Mouse (Mus musculus) C2C12 (cell line): Measurements from ENCODE around the gene Lifr. TPM values are rescaled to one million over a fixed set of nuclear protein-coding genes. Genes with fewer than 3 reads are reported as not detected.

ENCODE experiments used
- H3K27me3 ChIP-seq: one replicate; pipeline ENCODE4 v1.6.1; 2011; ENCODE audit not compliant: control insufficient read depth, insufficient read depth, insufficient read length
- H3K36me3 ChIP-seq: one replicate; pipeline ENCODE4 v1.6.1; 2011; ENCODE audit not compliant: control insufficient read depth, insufficient read depth
- H3K4me3 ChIP-seq: one replicate; pipeline ENCODE4 v1.5.1; 2011; ENCODE audit warnings: mild to moderate bottlenecking, control low read depth; ENCODE audit not compliant: poor library complexity, insufficient read depth, severe bottlenecking
- H3K79me2 ChIP-seq: one replicate; pipeline ENCODE4 v1.6.1; 2011; ENCODE audit not compliant: control insufficient read depth, insufficient read depth
- H3K79me3 ChIP-seq: one replicate; pipeline ENCODE4 v1.6.1; 2011; ENCODE audit warnings: low read depth, control low read depth
- H3ac ChIP-seq: one replicate; pipeline ENCODE3; 2011; ENCODE audit warnings: low read depth; ENCODE audit not compliant: control insufficient read depth, insufficient read length
- CEBPB ChIP-seq: IDR thresholded peaks from one replicate; pipeline ENCODE4 v1.6.1; 2011; ENCODE audit warnings: low read depth, mild to moderate bottlenecking, control low read depth, moderate library complexity
- CTCF ChIP-seq: IDR thresholded peaks from one replicate; pipeline ENCODE4 v1.5.1; 2011; ENCODE audit not compliant: control insufficient read depth, insufficient read depth, insufficient read length
- FOSL1 ChIP-seq: IDR thresholded peaks from one replicate; pipeline ENCODE4 v1.8.0; 2011; ENCODE audit warnings: mild to moderate bottlenecking, low read length; ENCODE audit not compliant: poor library complexity, insufficient read depth, severe bottlenecking
- MAX ChIP-seq: IDR thresholded peaks from one replicate; pipeline ENCODE4 v1.6.1; 2011; ENCODE audit warnings: mild to moderate bottlenecking, control low read depth
- MYOD1 ChIP-seq: IDR thresholded peaks from one replicate; pipeline ENCODE4 v1.6.1; 2011; ENCODE audit warnings: low read depth; ENCODE audit not compliant: control insufficient read depth, insufficient read length
- MYOG ChIP-seq: IDR thresholded peaks from one replicate; pipeline ENCODE4 v1.6.1; 2011; ENCODE audit not compliant: control insufficient read depth, insufficient read length; ENCODE audit errors: extremely low read depth
- USF1 ChIP-seq: IDR thresholded peaks from one replicate; pipeline ENCODE4 v1.6.1; 2011; ENCODE audit warnings: low read depth, mild to moderate bottlenecking, control low read depth, moderate library complexity
- polyA plus RNA-seq: library from polyadenylated mRNA; unstranded; fragments of >200 nt; fragmentation: generic; extraction: Trizol; gene quantifications from one replicate; pipeline ENCODE4 v1.2.1, GENCODE M21; 2012; ENCODE audit warnings: missing spikeins

The Lifr gene
- polyA plus RNA-seq, 1 experiment: 15.2 TPM

- no peak for TF ChIP-seq CEBPB
- TF ChIP-seq MYOG: no peak
- TF ChIP-seq FOSL1: peak; percentile 75
- TF ChIP-seq MYOD1: peak; percentile 84
- TF ChIP-seq CTCF: no peak
- no peak for TF ChIP-seq USF1
Measured at GRCm38 (mm10) chr15:7233393-7234090, 143.1 kb downstream of the Lifr start.

GRCm38 (mm10) chr15:7239904-7240303, 149.5 kb downstream of the Lifr start:
- Histone ChIP-seq H3K79me3 (no peaks in the 10 kb centered on the region), H3ac (no peak overlapping the region), H3K79me2 (no peaks in the 10 kb centered on the region), H3K4me3 (no peak overlapping the region), H3K36me3 (no peaks in the 10 kb centered on the region), H3K27me3 (no peaks in the 10 kb centered on the region)
- TF ChIP-seq MYOD1 (no peak), USF1 (no peak), MYOG (no peak), CEBPB (no peak), MAX (no peak), CTCF (no peak), FOSL1 (no peak)

More at GRCm38 (mm10) chr15:7233393-7234090, 143.1 kb downstream of the Lifr start:
- Histone ChIP-seq H3K79me3 (no peaks in the 10 kb centered on the region), H3ac (no peak overlapping the region), H3K27me3 (no peaks in the 10 kb centered on the region), H3K4me3 (no peak overlapping the region), H3K79me2 (no peaks in the 10 kb centered on the region), H3K36me3 (no peaks in the 10 kb centered on the region)

GRCm38 (mm10) chr15:7240950-7241349, 150.5 kb downstream of the Lifr start:
- no peaks in the 10 kb centered on the region for H3K27me3 ChIP-seq
- no peaks in the 10 kb centered on the region for H3K79me3 ChIP-seq
- H3K4me3 ChIP-seq: no peak overlapping the region
- H3ac ChIP-seq: no peak overlapping the region
- H3K36me3 ChIP-seq: no peaks in the 10 kb centered on the region
- TF ChIP-seq CTCF (no peak), MAX (no peak), CEBPB (no peak), MYOD1 (no peak), MYOG (no peak), USF1 (no peak), FOSL1 (no peak)
- H3K79me2 ChIP-seq: no peaks in the 10 kb centered on the region

- no peaks in the 10 kb centered on the region for H3K79me2 ChIP-seq
- no peak overlapping the region for H3ac ChIP-seq
- H3K4me3 ChIP-seq: no peak overlapping the region
- no peaks in the 10 kb centered on the region for H3K36me3 ChIP-seq
- TF ChIP-seq MYOG (no peak), USF1 (no peak), CEBPB (no peak)
- no peaks in the 10 kb centered on the region for H3K79me3 ChIP-seq
- H3K27me3 ChIP-seq: no peaks in the 10 kb centered on the region
Measured at GRCm38 (mm10) chr15:7242161-7242850, 151.9 kb downstream of the Lifr start.

Other genes with a start within 250 kb of the Lifr start
- 5.9 TPM for gene Osmr, start 215.6 kb upstream of the Lifr start, polyA plus RNA-seq